Mouse (Mus musculus) layer of hippocampus, adult 11-12 months (tissue): ENCODE data around the gene Vmn2r10.
"Not testable (repeated sequence)": the region's sequence is repeated elsewhere in the genome, so short reads cannot be mapped to it uniquely, and the experiment has no call there.

Experiments
- DNase-seq: peaks from one replicate; pipeline ENCODE4 v3.0.0; 2022; ENCODE audit warnings: low spot score

The Vmn2r10 gene

GRCm38 (mm10) chr5:109006427-109006826, at the start of gene Vmn2r10:
Gene Vmn2r10, minus strand, starts transcription at chr5:109006527.
- not testable (repeated sequence) for DNase-seq

DNA sequence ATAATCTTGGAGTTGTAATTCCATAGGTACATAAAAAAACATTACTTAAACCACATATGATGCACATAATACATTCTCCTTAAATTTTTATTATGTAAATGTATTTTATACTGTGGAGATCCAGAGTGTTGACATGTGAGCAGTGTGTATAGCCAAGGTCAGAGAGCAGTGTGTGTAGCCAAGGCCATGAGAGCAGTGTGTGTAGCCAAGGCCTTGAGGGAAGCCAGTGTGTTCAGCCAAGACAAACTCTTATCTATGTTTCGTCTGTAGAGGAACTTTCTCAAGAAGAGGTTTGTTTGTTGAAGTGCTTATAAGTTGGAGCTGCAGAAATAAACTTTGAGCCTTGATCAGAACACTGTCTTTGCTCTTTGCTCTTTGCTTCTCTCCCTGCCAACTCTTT, 49.0 kb upstream of the Vmn2r10 start:
- DNase-seq = no peak

DNA sequence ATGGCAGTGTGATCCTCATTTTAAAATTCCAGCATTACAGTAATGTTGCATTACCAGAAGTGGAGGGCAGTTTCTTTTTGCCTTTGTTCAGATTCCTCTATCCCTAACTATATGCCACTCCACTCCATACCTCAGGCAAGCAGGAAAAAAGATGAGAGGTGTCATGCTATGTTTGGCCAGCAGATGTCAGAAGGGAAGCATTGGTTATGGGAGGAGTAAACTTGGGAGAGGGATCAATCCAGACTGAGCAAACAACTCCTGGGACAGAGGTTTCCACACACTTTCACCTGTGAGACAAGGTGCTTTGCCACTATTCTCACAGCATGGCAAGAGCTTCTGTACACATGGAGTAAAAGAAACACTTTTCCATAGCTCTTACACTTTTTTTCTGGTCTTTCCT, 26.3 kb upstream of the Vmn2r10 start:
- no peak for DNase-seq

GRCm38 (mm10) chr5:108988924-108989323, 17.4 kb downstream of the Vmn2r10 start:
- no peak for DNase-seq
